Mouse (Mus musculus) forebrain, embryonic 11.5 days (tissue): ENCODE measurements at regions not wholly inside any gene's neighbourhood (a gene's known extent, or its start where the extent isn't known, plus 50 kb on each side); places are given as distances from the start of the nearest gene placed in this dataset.

Experiments
- ATAC-seq: fragments of 200-750 bp; cut with Nextera tagmentation; replicated peaks from 2 replicates; pipeline ENCODE4 v1.8.0; 2017; ENCODE audit warnings: moderate TSS enrichment; ENCODE audit not compliant: low FRiP score
- DNase-seq: peaks from one replicate; pipeline ENCODE4 v3.0.0-alpha.2; 2017; ENCODE audit warnings: low spot score
- H3K27ac ChIP-seq: fragments of 300-500 bp; sonication (generic); 2 replicates; pipeline ENCODE4 v1.5.1; 2014; ENCODE audit warnings: low read depth, low read length
- H3K27me3 ChIP-seq: fragments of 300-500 bp; sonication (generic); 2 replicates; pipeline ENCODE4 v1.6.1; 2014; ENCODE audit warnings: mild to moderate bottlenecking, low read length, mixed read lengths; ENCODE audit not compliant: control insufficient read depth, insufficient read depth
- H3K36me3 ChIP-seq: fragments of 300-500 bp; sonication (generic); 2 replicates; pipeline ENCODE4 v1.6.1; 2014; ENCODE audit warnings: mild to moderate bottlenecking, low read length, moderate library complexity, mixed read lengths; ENCODE audit not compliant: control insufficient read depth, insufficient read depth
- H3K4me1 ChIP-seq: fragments of 300-500 bp; sonication (generic); replicated peaks from 2 replicates; pipeline ENCODE4 v1.6.1; 2014; ENCODE audit warnings: low read length, mixed read lengths; ENCODE audit not compliant: control insufficient read depth, insufficient read depth
- H3K4me2 ChIP-seq: fragments of 300-500 bp; sonication (generic); 2 replicates; pipeline ENCODE4 v1.6.1; 2014; ENCODE audit warnings: low read depth, mild to moderate bottlenecking, low read length, moderate library complexity, mixed read lengths; ENCODE audit not compliant: severe bottlenecking
- H3K4me3 ChIP-seq: fragments of 300-500 bp; sonication (generic); 2 replicates; pipeline ENCODE4 v1.5.1; 2014; ENCODE audit warnings: low read depth, low read length
- H3K9ac ChIP-seq: fragments of 300-500 bp; sonication (generic); 2 replicates; pipeline ENCODE4 v1.6.1; 2014; ENCODE audit warnings: low read length
- H3K9me3 ChIP-seq: fragments of 300-500 bp; sonication (generic); 2 replicates; pipeline ENCODE4 v1.6.1; 2016; ENCODE audit warnings: low read length, mixed read lengths; ENCODE audit not compliant: control insufficient read depth
- WGBS: fragments of 180-500 bp; shearing (Covaris S2); extraction: QIAGEN DNeasy Blood & Tissue Kit; methylation state at CpG from one replicate; pipeline ENCODE4 v1.1.7; 2014; 5-methylcytosine and 5-hydroxymethylcytosine counted together

- DNase-seq (no peak), ATAC-seq (no peak)
- Histone ChIP-seq H3K36me3 (no peaks in the 10 kb centered on the region), H3K4me1 (no peaks in the 10 kb centered on the region), H3K27ac (no peak overlapping the region), H3K9me3 (no peaks in the 10 kb centered on the region), H3K4me2 (no peak overlapping the region), H3K27me3 (no peaks in the 10 kb centered on the region), H3K4me3 (no peak overlapping the region), H3K9ac (no peak overlapping the region)
- WGBS: 98% methylated on average over 1 of the region's 1 CpGs
These were observed 878.3 kb downstream of the Plod2 start for GRCm38 (mm10) chr9:93420283-93420682.

GRCm38 (mm10) chr9:93432335-93432734 is 890.3 kb downstream of the Plod2 start:
- DNase-seq: no peak
- Histone ChIP-seq H3K27me3 (no peaks in the 10 kb centered on the region), H3K27ac (no peak overlapping the region), H3K4me2 (no peak overlapping the region), H3K4me1 (no peaks in the 10 kb centered on the region), H3K9me3 (no peaks in the 10 kb centered on the region), H3K36me3 (no peaks in the 10 kb centered on the region), H3K9ac (no peak overlapping the region), H3K4me3 (no peak overlapping the region)
- ATAC-seq: no peak

GRCm38 (mm10) chr9:93458676-93459075 is 916.7 kb downstream of the Plod2 start:
- H3K4me3 ChIP-seq: no peak overlapping the region
- no peak overlapping the region for H3K27ac ChIP-seq
- H3K9me3 ChIP-seq: no peaks in the 10 kb centered on the region
- no peaks in the 10 kb centered on the region for H3K36me3 ChIP-seq
- no peaks in the 10 kb centered on the region for H3K4me1 ChIP-seq
- ATAC-seq (peak; percentile 62), DNase-seq (no peak)
- H3K27me3 ChIP-seq: no peaks in the 10 kb centered on the region
- H3K4me2 ChIP-seq: no peak overlapping the region
- H3K9ac ChIP-seq: no peak overlapping the region
